Mouse (Mus musculus) midbrain, embryonic 10.5 days (tissue): ENCODE results near the gene Serp2. TPM values are rescaled to one million over a fixed set of nuclear protein-coding genes. Genes with fewer than 3 reads are reported as not detected.

Source experiments
- DNase-seq: peaks from one replicate; pipeline ENCODE4 v3.0.0-alpha.2; 2017; ENCODE audit warnings: low spot score
- H3K27ac ChIP-seq: fragments of 300-500 bp; sonication (generic); replicated peaks from 2 replicates; pipeline ENCODE4 v1.5.1; 2016; ENCODE audit warnings: mild to moderate bottlenecking
- H3K27me3 ChIP-seq: fragments of 300-500 bp; sonication (generic); 2 replicates; pipeline ENCODE4 v1.6.1; 2016; ENCODE audit warnings: low read depth, mild to moderate bottlenecking; ENCODE audit not compliant: poor library complexity, severe bottlenecking
- H3K36me3 ChIP-seq: fragments of 300-500 bp; sonication (generic); 2 replicates; pipeline ENCODE4 v1.6.1; 2016; ENCODE audit warnings: mild to moderate bottlenecking, moderate library complexity
- H3K4me1 ChIP-seq: fragments of 300-500 bp; sonication (generic); 2 replicates; pipeline ENCODE4 v1.6.1; 2016
- H3K4me3 ChIP-seq: fragments of 300-500 bp; sonication (generic); 2 replicates; pipeline ENCODE4 v1.5.1; 2016; ENCODE audit warnings: mild to moderate bottlenecking, moderate library complexity
- H3K9me3 ChIP-seq: fragments of 300-500 bp; sonication (generic); replicated peaks from 2 replicates; pipeline ENCODE4 v1.6.1; 2016; ENCODE audit warnings: mild to moderate bottlenecking
- WGBS: fragments of 180-500 bp; shearing (Covaris S2); methylation state at CpG from one replicate; pipeline ENCODE4 v1.1.7; 2016; 5-methylcytosine and 5-hydroxymethylcytosine counted together
- polyA plus RNA-seq: library from polyadenylated mRNA; unstranded; fragments of >200 nt; fragmentation: Nextera tagmentation; extraction: Ambion mirVana; gene quantifications from 2 replicates; pipeline ENCODE4 v1.2.1, GENCODE M21; 2016

Gene Serp2
- polyA plus RNA-seq, 1 experiment from 2014 or later: 30.2 TPM

GRCm38 (mm10) chr14:76532257-76533169, 24.2 kb downstream of the Serp2 start:
- Histone ChIP-seq H3K9me3 (no peaks in the 10 kb centered on the region), H3K27ac (peak overlapping the region; percentile 86), H3K4me3 (peak overlapping the region; percentile 45), H3K36me3 (no peaks in the 10 kb centered on the region), H3K4me1 (peaks cover 37% of the 10 kb centered on the region), H3K27me3 (no peaks in the 10 kb centered on the region)
- peak; percentile 79 for DNase-seq
- WGBS: 42% methylated on average over 20 of the region's 20 CpGs

DNA sequence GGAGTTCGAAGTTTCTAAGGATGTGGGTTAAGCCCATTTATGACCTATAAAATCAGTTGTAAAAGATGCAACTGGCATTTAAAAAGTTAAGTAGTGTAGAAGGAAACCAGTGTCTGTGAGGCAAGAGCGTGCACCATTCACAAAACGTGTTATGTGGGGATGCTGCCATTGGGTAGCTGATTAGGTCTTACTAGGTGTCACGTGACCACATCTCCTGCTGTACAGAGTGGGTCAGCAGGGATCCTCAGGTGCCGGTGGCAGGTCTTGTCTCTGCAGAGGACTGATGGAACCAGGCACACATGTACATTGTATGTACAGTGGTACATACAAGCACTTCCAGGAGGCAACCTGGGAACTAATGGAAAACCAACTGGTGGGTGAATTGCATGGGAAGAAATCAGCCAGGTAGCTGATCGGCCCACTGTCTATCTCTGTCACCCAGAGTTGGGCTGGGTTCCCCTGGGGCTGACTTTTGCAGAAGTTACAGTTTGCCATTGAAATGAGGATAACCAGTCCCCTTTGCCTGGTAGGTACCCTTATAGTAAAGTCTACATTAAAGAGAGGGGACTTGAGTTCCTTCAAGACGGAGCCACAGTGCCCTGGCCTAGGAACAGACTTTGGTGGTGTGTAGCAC, 25.5 kb downstream of the Serp2 start:
- Histone ChIP-seq H3K9me3 (no peaks in the 10 kb centered on the region), H3K4me3 (no peak overlapping the region), H3K4me1 (peaks cover 42% of the 10 kb centered on the region), H3K27ac (no peak overlapping the region), H3K36me3 (no peaks in the 10 kb centered on the region), H3K27me3 (no peaks in the 10 kb centered on the region)
- no peak for DNase-seq
- whole genome bisulfite sequencing: 91% methylated on average over 7 of the region's 7 CpGs

DNA sequence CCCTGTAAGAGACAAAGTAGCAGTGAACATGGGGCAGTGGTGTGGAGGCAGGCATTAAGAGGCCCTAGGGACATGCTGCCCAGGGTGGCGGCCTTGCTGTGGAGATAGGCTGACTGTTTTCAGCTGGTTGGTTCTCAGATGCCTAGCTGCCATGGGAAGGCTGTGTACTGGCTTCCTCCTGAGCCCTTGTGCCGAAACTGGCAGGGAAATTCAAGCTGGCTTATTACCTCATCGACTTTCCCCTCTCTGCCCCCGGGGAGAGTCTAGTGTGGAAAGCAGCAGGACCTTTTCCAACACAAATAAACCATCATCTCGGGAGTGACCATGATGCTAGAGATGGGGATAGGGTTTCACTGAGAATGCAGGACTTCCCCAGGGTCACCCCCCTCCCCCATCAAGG, 28.0 kb downstream of the Serp2 start:
- 45% methylated on average over 5 of the region's 5 CpGs for WGBS

GRCm38 (mm10) chr14:76527758-76528313, 28.9 kb downstream of the Serp2 start:
- 79% methylated on average over 9 of the region's 9 CpGs for WGBS
- DNase-seq: no peak
- Histone ChIP-seq H3K27ac (peak overlapping the region; percentile 55), H3K27me3 (no peaks in the 10 kb centered on the region), H3K9me3 (no peaks in the 10 kb centered on the region), H3K4me1 (peaks cover 31% of the 10 kb centered on the region), H3K4me3 (no peak overlapping the region), H3K36me3 (no peaks in the 10 kb centered on the region)

More for the DNA sequence above, 28.0 kb downstream of the Serp2 start:
- no peak for DNase-seq
- peaks cover 39% of the 10 kb centered on the region for H3K4me1 ChIP-seq
- H3K27me3 ChIP-seq: no peaks in the 10 kb centered on the region
- no peaks in the 10 kb centered on the region for H3K36me3 ChIP-seq
- no peaks in the 10 kb centered on the region for H3K9me3 ChIP-seq
- peak overlapping the region; percentile 55 for H3K27ac ChIP-seq
- H3K4me3 ChIP-seq: no peak overlapping the region

DNA sequence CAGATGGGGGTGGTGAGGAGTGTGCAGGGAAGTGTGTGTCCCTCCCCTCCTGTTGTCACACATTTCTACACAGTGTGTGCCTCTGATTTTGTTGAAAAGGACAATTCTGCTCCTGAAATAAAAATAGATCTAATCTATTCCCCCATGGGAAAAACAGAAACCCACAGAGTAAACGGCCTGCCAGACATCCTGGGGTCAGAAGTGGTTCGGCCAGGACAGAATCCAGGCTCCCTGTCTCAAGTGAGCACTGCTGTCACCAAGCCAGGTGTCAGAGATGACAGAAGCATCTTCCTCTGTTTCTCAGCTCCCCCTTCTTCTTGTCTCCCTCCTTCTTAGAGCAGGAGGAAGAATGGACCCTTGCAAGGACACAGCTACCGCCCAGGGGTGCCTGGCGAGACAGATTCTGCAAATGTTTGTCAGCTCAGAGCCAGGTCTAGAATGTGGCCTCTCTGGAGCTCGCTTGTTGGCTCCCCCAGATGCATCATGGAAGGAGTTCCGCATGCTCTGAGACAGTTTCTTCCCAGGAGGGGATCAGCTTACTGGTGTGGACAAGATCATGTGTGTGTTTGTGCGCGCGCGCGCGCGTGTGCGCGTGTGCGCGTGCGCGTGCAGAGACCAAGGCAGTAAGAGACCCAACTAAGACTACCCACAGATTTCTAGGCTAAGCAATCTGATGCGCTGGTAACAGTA, 29.5 kb downstream of the Serp2 start:
- no peaks in the 10 kb centered on the region for H3K36me3 ChIP-seq
- no peaks in the 10 kb centered on the region for H3K9me3 ChIP-seq
- 92% methylated on average over 20 of the region's 20 CpGs for WGBS
- DNase-seq: no peak
- H3K27ac ChIP-seq: peak overlapping the region; percentile 55; the same call in 1 of the 2 replicates
- H3K4me1 ChIP-seq: peaks cover 27% of the 10 kb centered on the region
- no peak overlapping the region for H3K4me3 ChIP-seq
- H3K27me3 ChIP-seq: no peaks in the 10 kb centered on the region

DNA sequence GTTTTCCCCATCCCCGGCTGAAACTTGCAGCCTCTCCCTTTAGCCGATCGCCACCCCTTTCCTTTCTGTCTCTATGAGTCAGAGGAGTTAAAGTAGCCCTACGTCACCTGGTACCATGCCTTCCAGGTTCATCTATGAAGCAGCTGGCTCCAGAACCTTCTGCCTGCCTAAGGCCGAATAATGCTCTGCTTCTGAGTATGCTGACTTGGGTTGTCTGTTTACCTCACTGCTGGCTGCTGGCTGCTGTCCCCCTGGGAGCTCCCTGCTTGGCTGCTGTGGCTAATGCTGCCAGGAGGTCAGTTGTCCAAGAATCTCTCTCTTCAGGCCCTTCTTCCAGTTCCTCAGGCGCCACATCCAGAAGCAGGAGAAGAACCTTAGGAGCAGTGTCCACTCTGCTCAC, 30.2 kb downstream of the Serp2 start:
- H3K4me1 ChIP-seq: peaks cover 27% of the 10 kb centered on the region
- DNase-seq: no peak
- H3K27ac ChIP-seq: no peak overlapping the region
- H3K27me3 ChIP-seq: no peaks in the 10 kb centered on the region
- WGBS: 91% methylated on average over 6 of the region's 6 CpGs
- no peaks in the 10 kb centered on the region for H3K9me3 ChIP-seq
- H3K4me3 ChIP-seq: no peak overlapping the region
- no peaks in the 10 kb centered on the region for H3K36me3 ChIP-seq

DNA sequence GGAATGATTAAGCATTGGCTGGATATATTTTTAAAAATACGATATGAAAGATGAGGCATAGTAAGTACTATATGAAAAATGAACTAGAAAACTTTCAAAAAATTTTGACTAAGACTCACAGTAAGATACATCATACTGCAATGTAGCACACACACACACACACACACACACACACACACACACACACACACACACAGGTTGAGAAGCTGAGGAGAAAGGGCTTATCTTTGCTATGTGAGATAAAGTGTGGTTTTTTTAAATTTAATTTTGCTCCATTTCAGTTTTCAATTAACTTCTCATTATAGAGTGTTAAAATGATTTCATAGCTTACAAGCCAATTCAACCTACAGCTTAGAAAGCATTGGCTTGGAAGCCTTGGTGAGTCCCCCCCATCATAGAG, 33.3 kb downstream of the Serp2 start:
- Histone ChIP-seq H3K36me3 (no peaks in the 10 kb centered on the region), H3K4me1 (peaks cover 40% of the 10 kb centered on the region), H3K9me3 (no peaks in the 10 kb centered on the region), H3K4me3 (no peak overlapping the region), H3K27ac (no peak overlapping the region), H3K27me3 (peaks cover under 1% of the 10 kb centered on the region; the same call in 1 of the 2 replicates)
- WGBS: 89% methylated on average over 1 of the region's 1 CpGs
- DNase-seq: no peak

DNA sequence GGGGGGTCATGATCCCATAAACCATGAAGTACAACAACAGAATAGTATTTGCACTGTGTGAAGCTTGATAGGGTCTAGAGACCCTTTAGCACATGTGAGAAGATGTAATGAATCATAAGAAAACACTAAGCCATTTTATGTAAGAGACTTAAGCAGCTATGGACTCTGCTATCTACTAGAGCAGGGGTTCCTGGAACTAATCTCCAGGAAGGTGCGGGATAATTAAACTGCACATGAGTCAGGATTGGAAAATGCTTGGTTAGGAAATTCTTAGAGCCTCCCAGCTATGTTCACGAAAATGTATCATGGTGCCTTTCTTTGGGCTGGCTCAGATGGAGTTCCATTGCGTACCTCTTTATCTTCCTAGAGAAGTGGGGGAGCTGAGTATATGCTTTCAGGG, 35.4 kb downstream of the Serp2 start:
- H3K9me3 ChIP-seq: no peaks in the 10 kb centered on the region
- H3K4me3 ChIP-seq: no peak overlapping the region
- 95% methylated on average over 3 of the region's 3 CpGs for WGBS
- H3K27ac ChIP-seq: no peak overlapping the region
- peaks cover 34% of the 10 kb centered on the region for H3K4me1 ChIP-seq
- peaks cover 19% of the 10 kb centered on the region; the same call in 1 of the 2 replicates for H3K27me3 ChIP-seq
- no peak for DNase-seq
- no peaks in the 10 kb centered on the region for H3K36me3 ChIP-seq

DNA sequence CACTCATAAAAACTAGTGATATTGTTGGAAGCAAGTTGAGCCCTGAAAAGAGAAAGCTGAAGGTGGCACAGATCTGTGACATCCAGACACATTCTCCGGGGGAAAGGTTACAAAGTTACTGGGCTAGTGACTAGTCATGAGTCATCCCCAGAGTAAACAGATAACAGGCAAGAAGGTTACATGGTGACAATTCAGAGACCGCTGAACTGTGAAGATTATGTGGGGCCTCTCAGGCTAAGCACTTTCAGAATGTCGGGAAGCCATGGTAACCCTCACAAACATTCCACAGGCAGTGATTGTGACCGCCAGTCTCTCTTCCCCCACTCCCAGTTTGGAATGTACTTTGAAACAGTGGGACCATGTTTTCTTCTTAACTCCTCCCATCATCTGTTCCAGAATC, 36.1 kb downstream of the Serp2 start:
- DNase-seq: peak; percentile 41
- no peak overlapping the region for H3K4me3 ChIP-seq
- no peaks in the 10 kb centered on the region for H3K9me3 ChIP-seq
- H3K36me3 ChIP-seq: no peaks in the 10 kb centered on the region
- 30% methylated on average over 4 of the region's 4 CpGs for WGBS
- H3K4me1 ChIP-seq: peaks cover 41% of the 10 kb centered on the region
- peak overlapping the region; percentile 60 for H3K27ac ChIP-seq
- peaks cover 20% of the 10 kb centered on the region; the same call in 1 of the 2 replicates for H3K27me3 ChIP-seq

GRCm38 (mm10) chr14:76518217-76518616, 38.5 kb downstream of the Serp2 start:
- Histone ChIP-seq H3K27me3 (peaks cover 20% of the 10 kb centered on the region; the same call in 1 of the 2 replicates), H3K27ac (no peak overlapping the region; the same call in 1 of the 2 replicates), H3K4me1 (peaks cover 65% of the 10 kb centered on the region), H3K9me3 (no peaks in the 10 kb centered on the region), H3K4me3 (no peak overlapping the region), H3K36me3 (no peaks in the 10 kb centered on the region)
- DNase-seq: no peak
- WGBS: 88% methylated on average over 5 of the region's 5 CpGs

DNA sequence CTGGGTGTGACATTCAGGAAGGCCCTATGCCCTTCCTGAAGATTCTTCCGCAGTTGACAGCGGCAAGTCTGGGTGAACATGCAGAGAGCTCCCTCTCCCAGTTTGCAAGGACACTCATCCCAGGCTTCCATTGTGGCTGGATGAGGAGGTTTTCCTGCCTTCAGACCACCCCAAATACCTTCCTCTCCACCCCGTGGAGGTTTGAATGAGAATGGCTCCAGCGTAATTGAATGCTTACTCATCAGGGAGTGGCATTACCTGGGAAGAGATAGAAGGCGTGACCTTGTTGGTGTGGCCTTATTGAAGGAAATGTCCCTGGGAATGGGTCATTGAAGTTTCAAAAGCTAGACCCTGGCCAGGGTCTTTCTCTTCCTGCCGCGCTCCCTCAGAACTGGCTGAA, 41.1 kb downstream of the Serp2 start:
- peak overlapping the region; percentile 55 for H3K27ac ChIP-seq
- 57% methylated on average over 7 of the region's 7 CpGs for WGBS

GRCm38 (mm10) chr14:76514050-76514585, 42.6 kb downstream of the Serp2 start:
- Histone ChIP-seq H3K27ac (peak overlapping the region; percentile 81), H3K4me1 (peaks cover 60% of the 10 kb centered on the region), H3K27me3 (peaks cover 20% of the 10 kb centered on the region; the same call in 1 of the 2 replicates), H3K4me3 (peak overlapping the region; percentile 35), H3K36me3 (peaks cover 13% of the 10 kb centered on the region), H3K9me3 (no peaks in the 10 kb centered on the region)
- DNase-seq: no peak
- 25% methylated on average over 6 of the region's 6 CpGs for WGBS

More for the DNA sequence above, 41.1 kb downstream of the Serp2 start:
- Histone ChIP-seq H3K36me3 (no peaks in the 10 kb centered on the region), H3K27me3 (peaks cover 20% of the 10 kb centered on the region; the same call in 1 of the 2 replicates), H3K9me3 (no peaks in the 10 kb centered on the region), H3K4me3 (no peak overlapping the region), H3K4me1 (peaks cover 70% of the 10 kb centered on the region)
- DNase-seq: no peak
